Mouse (Mus musculus) 3T3-L1 (cell line): ENCODE measurements at regions not wholly inside any gene's neighbourhood (a gene's known extent, or its start where the extent isn't known, plus 50 kb on each side); places are given as distances from the start of the nearest gene placed in this dataset.

Experiments
- DNase-seq: peaks from one replicate; pipeline ENCODE4 v3.0.0-alpha.2; 2015; ENCODE audit warnings: low read depth, low spot score

DNA sequence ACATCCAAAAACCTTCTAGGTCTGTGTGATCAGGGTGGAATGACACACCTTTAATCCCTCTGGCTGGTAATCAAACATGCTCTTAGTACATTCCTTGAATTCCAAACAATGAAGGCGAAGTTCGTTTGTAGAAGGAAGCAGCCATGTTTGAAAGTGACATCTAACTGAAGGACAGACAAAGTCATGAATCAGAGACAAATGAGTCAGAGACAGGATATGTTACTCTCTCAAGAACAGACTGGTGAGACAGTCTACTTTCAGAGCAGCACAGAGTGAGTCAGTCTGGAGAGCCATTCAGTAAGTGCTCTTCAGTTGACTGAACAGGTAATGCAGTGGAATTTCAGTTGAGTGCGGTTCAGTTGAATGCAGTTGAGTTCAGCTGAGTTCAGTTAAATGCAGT, 150.4 kb downstream of the Cpe start:
- DNase-seq: peak; percentile 79

DNA sequence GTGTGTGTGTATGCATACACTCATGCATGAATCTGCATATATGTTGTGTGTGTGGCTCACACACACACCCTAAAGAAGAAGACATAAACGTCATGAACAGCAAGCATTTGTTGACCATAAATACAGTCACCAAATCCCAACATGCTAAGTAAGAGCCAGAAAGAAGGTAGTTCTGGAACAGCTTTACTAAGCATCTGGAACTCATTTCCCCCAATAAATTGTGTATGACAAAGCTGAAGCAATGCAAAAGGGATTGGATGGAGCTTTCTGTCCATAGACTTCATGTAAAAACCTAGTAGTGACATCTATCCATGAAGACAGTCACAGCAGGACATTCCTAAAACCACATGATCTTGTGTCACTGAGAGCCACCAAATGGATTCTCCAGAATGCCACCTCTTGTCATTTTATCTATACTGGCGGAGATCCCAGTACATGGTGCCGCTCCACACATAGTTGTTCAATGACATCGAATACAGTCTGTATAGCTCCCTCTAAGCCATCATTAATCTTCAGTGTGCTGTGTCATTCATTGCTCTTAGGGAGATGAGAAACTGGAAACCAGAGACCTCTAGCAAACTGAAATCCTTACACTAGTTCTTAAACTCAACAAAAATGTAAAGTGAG, 152.9 kb downstream of the Cpe start:
- DNase-seq: peak; percentile 67

DNA sequence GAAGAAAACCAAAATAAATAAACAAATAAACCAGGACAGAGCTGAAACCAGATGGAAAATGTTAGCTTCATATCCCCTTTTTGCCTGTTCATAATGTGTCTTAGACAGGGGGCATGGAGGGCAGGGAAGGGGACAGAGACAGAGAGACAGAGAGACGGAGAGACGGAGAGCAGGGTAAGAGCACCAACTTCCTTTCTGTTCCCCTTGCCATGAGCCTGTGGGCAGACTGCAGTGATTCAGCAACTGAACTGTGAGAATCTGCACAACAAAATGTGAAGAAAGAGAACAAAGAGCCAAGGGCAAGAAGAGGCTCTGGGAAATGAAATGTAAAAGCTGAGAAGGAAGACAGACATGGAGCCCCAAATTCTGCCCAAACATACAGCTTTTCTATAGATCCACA, 161.1 kb downstream of the Cpe start:
- no peak for DNase-seq

DNA sequence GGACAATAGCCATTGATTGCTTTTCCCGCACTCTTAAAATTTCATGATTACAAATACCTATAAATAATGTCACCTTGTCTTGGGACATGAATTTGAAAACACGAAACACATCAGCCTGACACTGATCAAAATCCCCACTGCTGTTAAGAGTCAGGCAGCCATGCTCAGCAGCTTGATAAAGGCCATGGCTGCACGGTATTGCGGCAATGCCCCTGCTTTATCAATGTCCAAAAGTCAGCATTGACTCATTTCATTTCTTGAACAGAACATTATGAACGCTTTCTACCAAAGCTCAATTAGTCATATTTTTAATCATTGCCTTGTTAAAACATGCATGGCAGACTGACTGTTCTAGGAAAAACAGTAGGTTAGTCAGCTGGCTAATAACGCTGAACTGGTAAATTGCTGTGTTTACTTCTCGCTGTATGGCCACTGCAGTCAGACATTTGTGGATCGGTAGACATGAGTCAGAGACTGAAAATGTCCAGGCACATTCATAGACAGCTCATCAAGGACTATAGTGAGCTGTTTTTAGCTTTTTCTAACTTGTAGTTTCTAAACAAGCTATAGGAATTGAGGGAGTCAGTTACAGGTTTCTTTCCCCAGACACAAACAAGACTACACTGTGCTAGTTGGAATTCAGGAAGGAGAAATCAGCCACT, 170.3 kb downstream of the Cpe start:
- DNase-seq: peak; percentile 84

DNA sequence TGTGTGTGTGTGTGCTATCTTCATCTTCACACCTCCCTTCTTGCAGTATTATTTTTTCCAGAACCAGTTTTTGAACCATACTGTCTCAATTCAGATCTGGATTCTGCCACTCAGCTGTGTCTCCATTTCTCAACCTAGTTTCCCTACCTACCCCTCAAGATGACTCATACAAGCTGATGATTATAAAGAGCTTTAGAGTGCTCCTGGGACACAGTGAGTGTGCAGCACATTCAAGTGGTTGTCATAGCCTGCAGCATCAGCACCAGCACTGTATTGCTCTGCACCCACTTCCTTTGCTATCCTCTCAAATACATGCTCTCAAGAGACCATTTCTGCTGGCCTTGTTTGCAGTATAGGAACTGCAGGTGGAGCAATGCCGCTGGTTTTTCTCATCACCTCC, 173.2 kb downstream of the Cpe start:
- DNase-seq: peak; percentile 53

DNA sequence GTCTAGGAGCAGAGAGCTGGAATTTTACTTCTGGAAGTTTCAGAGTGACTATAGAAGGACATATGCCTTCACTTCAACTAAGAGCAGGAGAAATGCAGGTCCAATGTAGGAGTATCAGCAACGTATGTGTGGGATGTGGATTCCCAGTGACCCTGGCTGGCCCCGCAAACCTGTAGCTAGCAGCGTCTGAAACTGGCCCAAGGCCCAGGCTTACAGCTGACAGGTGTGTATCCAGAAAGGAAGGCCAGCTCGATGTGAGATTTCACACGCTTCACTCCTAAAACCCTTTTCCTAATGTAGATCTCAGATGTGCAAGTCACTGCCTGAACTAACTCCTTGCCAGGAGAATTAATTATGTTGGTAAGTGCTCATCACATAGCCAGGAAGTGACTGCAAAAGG, 176.9 kb downstream of the Cpe start:
- no peak for DNase-seq

DNA sequence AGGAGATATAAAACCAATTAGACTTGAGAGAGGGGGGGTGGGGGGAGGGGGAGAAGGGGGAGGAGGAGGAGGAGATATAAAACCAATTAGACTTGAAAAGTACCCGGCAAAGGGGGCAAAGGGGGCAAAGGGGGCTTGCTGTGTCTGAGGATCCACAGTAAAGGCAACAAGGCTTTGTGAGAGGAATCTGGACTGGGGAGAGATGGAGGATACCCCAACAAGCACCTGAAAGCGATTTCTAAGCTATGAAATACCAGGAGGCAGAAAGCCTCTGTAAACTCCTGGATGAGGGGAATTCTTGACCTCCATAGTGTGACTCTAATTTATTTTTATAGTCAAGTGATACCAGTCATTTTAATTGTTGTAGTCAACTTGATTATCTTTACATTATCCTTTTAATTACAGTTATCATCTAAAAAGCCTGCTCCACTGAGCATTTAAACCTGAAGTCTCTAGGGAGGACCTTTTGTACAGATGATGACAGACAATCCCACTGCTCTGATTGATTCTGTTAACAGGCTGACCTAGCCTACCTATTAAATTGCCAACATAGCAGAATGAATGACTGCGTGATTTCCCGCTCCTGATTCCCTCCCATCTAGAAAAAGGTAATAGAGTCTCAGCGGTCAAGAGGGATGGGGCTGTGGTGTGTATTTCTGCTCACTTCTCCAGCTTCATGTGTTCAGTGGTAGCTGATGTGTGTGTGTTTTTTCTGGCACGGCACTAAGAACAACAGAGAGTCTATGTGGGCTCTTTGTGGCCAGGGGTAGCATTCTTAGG, 195.4 kb downstream of the Cpe start:
- DNase-seq: no peak

DNA sequence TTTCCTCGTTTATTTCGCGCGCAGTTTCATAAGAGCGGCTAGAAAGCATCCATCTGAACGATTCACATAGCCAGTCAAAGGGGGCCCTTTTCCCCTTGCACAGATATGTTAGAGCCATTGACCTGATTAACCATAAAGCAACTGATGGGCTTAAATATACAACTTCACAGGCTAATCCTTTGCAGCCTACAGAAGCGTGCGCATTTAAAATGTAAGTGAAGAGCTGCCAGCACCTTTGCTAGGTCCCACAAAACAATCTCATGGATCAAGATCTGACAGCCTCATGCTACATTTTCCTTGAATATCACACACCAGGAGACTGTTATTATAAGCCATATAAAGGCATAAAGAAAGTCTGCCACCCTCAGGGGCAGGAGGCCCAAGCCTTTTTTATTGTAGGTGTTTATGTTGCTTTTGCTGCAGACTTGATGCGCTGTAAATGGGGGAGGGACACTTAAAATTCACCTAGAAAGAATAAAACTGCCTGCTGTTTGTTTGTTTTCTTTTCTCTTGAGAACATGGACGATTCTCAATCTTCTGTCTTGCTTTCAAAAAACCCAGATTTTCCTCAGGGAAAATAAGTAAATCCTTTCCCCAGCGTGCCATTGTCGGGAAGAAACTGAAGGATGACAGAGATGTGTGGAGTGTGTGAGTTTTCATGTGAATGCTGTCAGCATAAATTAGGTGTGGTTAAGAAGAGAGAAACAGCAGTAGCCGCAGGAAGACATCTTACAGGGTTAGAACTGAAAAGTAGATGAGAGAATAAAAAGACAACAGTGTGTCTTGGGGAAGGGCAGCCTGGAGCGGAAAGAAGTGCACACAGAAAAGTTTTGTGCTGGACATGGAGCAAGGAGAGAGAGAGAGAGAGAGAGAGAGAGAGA, 196.3 kb downstream of the Cpe start:
- DNase-seq: no peak

DNA sequence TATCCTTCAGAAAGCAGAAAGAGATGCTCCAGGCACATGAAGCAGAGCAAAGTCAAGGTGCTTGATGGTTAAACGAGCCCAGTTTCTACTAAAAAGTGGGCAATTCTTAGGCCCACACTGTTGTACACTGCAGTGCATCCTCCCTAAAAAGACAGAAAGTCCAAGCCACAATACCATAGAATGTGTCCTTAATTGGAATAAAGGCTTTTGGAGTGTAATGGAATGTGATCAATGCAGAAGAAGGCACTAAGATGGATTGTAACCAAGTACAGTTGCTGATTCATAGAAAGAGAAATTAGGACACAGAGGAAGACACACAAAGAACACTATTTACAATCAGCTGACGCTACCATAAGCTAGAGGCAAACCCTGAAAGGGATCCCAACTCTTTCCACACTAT, 201.3 kb downstream of the Cpe start:
- DNase-seq: no peak

DNA sequence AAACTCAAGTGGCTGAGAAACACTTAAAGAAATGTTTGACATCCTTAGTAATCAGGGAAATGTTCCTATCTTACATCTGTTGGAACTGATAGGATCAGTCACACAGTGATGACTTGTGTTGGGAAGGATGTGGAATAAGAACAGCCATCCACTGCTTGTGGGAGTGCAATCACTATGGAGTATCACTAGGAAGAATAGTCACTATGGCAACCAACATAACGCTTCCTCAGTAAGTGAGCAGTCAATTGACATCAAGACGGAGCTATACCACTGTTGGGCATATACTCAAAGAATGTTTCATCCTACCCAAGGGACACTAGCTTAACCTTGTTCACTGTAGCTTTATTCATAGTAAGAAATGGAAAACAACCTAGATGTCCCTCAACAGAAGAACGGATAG, 204.8 kb downstream of the Cpe start:
- no peak for DNase-seq

DNA sequence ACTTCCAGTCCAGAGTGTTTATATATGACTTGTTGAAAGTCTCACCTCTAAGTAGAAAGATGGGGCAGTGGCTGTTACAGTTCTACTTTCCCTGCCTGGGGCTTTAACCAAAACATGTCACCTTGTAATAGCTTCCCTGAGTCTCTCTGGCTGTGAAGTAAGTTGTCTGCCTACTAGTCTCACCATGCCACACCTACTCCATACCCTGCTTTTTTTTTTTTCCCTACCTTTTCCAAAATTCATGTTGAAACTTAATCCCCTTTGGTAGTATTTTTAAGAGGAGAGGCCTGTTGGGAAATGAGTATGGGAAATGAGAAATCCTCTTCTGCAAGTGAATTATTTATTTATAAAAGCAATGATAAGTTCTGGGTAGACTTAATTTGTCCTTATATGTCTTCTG, 219.6 kb downstream of the Cpe start:
- no peak for DNase-seq

DNA sequence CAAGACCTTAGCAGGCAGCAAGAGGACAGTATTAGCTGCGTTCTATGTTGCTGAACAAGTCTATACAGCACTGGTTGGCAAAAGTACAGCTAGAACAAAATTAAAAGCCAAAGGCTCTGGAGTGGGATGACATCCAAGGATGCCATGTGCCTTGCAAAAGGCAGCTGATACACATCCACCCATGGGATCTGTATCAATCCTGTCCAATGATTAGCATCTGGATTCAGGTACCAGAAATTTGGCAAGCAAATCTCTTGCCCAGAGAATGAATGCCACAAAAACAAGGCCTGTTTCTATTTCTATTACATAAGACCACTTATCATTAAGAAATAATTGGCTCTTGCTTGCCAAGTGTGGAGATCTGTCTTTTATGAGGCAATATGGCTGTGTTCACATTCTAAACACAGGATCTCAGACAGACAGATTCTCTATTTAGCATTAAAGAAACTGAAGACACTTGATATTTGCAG, 220.0 kb downstream of the Cpe start:
- DNase-seq: no peak

DNA sequence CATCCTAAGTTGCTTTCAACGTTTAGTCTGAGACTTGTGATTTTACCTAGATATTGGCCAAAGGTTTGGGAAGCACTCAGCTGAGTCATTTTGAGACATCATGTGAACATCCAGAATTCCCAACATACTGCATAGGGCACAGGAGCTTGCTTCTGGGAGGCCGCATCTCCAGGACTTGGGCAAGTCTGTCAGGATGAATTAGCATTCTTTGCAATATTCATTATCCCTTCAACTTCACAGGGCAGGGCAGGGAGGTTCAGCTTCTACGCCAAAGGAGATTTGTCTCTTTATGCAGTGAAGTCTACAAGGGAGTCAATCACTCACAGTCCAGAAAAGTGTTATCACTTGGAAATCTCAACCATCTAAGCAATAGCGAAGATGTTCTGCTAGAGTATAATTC, 231.7 kb downstream of the Cpe start:
- DNase-seq: no peak

DNA sequence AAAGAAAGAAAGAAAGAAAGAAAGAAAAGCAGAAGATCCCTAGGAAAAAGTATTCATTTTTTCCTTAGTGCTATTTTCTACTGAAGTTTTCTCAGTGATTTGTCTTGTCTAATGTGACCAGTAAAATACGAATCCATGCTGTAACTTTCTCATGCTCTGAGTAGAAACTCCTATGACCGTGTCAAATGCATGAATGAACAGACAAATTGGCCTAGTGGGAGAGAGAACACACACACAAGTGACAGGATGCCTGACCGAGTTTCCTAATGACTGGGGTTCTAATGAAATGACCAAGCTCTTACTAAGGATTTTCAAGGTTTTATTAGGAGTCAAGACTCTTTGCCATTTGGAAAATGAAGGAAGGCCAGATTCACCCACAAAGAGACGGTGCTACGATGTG, 235.9 kb downstream of the Cpe start:
- no peak for DNase-seq

DNA sequence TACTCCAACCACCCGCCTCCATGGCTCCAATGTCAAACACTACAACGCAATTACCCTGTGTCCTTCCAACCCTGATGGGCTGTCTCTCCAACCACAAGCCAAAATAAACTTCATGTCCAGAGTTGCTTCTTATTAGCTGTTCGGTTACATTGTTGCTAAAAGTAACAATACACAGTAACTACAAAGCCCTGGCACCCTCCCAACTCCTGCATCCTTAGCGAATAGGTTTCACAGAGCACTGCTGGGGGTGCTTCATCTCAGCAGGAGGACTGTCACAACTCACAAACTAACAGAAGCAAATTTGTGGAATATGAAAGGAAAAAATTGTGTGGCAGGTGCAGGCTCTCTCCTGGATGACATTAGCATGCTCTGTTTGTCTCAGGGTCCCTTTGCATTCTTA, 238.1 kb downstream of the Cpe start:
- DNase-seq: no peak

DNA sequence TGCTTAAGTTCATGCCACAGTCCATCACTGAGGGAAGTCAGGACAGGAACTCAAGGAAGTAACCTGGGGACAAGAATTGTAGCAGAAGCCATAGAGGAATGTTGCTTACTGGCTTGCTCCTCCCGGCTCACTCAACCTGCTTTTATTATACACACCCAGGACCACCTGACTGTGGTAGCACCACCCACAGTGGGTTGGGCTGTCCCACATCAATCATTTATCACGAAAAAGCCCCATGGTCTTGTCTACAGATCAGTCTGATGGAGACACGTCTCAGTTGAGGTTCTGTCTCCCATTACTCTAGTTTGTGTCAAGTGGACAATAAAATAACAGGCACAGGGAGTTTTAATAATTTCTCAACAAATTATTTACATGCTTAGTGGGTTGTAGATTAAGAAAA, 239.3 kb upstream of the Tll1 start:
- DNase-seq: no peak

DNA sequence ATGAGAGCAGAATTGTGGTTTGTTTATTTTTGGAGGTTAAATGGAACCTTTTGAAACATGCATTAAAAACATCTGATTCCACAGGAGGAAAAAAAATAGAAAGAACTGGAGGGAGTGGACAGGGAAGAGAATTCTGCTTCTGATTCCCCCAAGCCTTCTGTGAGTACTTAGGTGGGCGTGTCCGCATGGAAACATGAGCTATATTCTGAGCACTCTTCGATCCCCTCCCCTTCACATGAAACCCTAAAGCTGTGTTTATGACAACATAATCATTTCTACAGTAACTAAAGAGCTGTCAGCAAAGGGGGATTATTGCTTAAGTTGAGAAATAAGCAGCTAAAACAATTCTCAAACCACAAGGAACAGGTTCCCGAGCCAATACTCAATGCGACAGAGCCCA, 238.4 kb upstream of the Tll1 start:
- peak; percentile 26 for DNase-seq

DNA sequence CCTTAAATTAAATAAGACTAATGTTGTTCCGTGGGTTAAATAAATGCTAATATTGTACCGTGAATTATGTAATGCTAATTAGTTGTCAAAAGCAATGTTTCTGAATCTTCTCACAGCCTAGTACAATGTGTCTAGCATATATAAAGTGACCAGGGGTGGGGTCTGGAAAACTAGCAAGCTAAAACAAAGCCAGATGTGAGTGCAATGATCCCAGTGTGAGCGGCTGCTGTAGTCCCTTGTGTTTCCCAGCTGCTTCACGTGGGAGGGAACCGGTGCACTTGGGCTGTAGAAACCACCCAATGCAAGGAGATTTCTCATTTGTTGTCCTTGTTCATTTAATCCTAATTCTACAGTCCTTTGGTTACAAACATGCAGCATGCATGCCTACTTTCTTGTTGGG, 232.4 kb upstream of the Tll1 start:
- DNase-seq: no peak

DNA sequence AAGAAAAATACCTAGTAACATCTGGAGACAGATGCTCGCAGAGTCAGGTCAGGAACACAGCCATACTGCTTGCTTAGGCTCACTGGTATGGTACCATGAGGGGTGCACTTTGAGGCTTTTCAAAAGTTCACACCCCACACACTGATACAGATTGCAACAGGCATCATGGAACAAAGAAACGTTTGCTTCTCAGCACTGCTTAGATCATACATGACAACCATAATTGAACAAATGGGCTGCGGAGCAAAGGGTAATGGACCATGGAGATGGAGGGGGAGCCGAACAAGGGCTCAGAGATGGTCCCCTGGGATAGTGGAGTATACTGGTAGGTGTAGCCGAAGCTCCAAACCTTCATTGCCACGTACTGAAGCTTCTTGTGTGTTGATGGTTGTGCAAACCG, 228.6 kb upstream of the Tll1 start:
- DNase-seq: no peak

DNA sequence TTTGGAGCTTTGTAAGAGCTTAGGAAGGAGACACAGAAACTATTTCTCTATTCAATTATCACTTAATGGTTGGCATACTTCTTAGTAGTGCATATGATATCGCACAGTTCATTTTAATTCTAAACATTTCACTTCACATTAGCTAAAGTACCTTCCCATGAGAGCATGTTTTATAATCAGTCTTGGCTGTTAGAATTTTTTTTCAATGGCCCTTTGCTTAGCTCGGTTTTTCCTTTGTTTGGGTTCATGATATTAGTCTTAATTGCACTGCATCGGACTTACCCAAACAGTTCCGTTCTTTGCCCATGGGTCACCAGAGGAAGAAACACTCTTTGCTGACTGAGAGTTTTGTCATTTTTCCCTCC, 216.8 kb upstream of the Tll1 start:
- DNase-seq: no peak

DNA sequence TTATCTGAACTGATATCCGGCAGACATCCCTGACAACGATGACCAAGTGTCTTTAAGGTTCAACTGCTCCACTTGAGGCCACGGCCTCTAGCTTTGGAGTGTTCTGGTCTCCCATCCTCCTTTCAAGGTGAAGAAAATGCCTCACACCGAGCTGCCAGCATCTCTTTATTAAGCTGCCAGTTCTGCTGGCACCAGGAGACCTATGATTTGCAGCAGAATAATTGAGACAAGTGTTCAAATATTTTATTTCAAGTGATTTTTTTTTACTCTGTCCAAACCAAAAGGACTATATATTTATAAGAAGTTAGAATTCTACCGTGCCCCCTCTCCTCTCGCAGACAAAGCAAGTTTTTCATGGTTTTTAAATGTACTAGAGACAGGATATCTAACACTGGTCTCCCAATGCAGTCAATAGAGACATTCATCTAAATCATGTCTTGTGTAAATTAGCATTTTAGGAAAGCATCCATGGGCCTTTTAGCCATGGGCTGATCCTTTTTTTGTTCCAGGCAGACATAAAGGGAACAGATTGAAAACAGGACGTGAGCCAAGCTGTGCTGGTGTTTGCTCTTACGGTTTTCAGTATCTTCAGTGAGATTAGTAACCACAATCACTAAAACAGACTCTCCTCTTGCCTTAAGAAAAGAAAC, 216.3 kb upstream of the Tll1 start:
- no peak for DNase-seq
